ENCODE assay signal across 8 mouse cellular contexts in genomic region chr2:91729971-91730821, GRCm38 (mm10). TPM values are rescaled to one million over a fixed set of nuclear protein-coding genes. Genes with fewer than 3 reads are reported as not detected.
DNase-seq lines count a peak whose midpoint lies in the region; ATAC-seq lines count a peak whose summit lies in the region.

Gene Ambra1 (plus strand): TSS chr2:91730134.

- peaks cover 40% of the 10 kb centered on the region for H3K4me1 ChIP-seq in megakaryocyte, embryonic 14.5 days

- peak within 1 kb of the TSS; percentile 98 for H3K4me3 ChIP-seq in megakaryocyte, embryonic 14.5 days (replicated peaks)

- no peaks in the 10 kb centered on the region for H3K27me3 ChIP-seq in megakaryocyte, embryonic 14.5 days (replicated peaks)

- peak; percentile 96 for ATAC-seq in common myeloid progenitor, adult 5-6 weeks (replicated peaks; ENCODE audit: low read depth, poor library complexity, severe bottlenecking)

- H3K36me3 ChIP-seq in megakaryocyte, embryonic 14.5 days (replicated peaks; ENCODE audit: low read length), result peaks cover 15% of the 10 kb centered on the region

- DNase-seq in ZHBTc4 (ENCODE audit: low read depth, low spot score), result peak; percentile 96
- peak; percentile 84 to 85 for DNase-seq in gastrocnemius, adult 8-10 months (ENCODE audit: low spot score in 2 of 2)
- DNase-seq in hindlimb bud, embryonic 11.5 days (ENCODE audit: extremely low spot score, low read depth, low spot score), result peak; percentile 86
- peak; percentile 74 to 82 for DNase-seq in left cerebral cortex, adult 8-10 months (ENCODE audit: low spot score in 2 of 2)
- DNase-seq in right cerebral cortex, postnatal 10 days (ENCODE audit: low spot score in 2 of 2), result peak; percentile 92 to 93
- DNase-seq in urinary bladder, postnatal 25 days (ENCODE audit: low spot score), result peak; percentile 80

- no peaks in the 10 kb centered on the region for H3K9me3 ChIP-seq in megakaryocyte, embryonic 14.5 days

RNA-seq across cellular contexts. Expression of gene Ambra1, which starts in this region (rescaled TPM):
- 21.6 and 28.8 TPM in 2 replicates for total RNA-seq in common myeloid progenitor, adult 5-6 weeks (2017)
- total RNA-seq in gastrocnemius, adult 8-10 months (2022), result 10 to 100 TPM; 13.7 to 15.9 (median 14.9) TPM
- 10 to 100 TPM; 54.8 to 55.6 (median 55.1) TPM for total RNA-seq in left cerebral cortex, adult 8-10 months (2022)
- 15.8 and 20.0 TPM in 2 replicates for polyA plus RNA-seq in megakaryocyte, embryonic 14.5 days (2012; ENCODE audit: insufficient read depth, low replicate concordance)

Comparison
In these comparisons a context has a peak if more than half of its experiments do, and no peak if none do; other contexts are left out.
1. Peak in every context shown above with its lines: DNase-seq, ATAC-seq and H3K4me3 ChIP-seq.